Mouse (Mus musculus) lung, postnatal 14 days (tissue): ENCODE data around the gene Olfr845.

Experiments used
- DNase-seq: peaks from one replicate; pipeline ENCODE4 v3.0.0; 2021

Gene Olfr845

GRCm38 (mm10) chr9:19336157-19336556 lies at the start of gene Olfr845:
Olfr845 (plus strand) TSS chr9:19336457.
- DNase-seq = no peak

DNA sequence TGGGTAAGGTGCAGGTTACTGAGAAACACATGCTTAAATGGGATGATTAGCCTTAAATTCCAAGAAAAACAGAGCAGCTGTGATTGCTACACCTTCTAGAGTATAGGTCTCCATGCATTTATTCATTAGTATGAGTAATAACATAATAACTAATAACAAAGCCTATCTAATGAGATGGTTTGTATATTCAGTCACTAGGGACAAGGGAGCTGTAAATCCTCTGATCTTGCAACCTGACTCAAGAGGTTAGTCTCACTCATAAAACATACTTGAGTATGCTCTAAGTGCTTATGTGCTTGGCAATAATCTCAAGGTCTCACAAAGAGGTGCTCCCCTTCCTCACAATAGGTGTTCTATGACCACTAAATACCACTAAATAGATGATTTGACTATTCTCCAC lies 20.2 kb upstream of the Olfr845 start, which contains the start of gene Olfr844:
Gene Olfr844 (plus strand): TSS at position 301 of the 400 bp plus-strand sequence.
- DNase-seq = no peak

DNA sequence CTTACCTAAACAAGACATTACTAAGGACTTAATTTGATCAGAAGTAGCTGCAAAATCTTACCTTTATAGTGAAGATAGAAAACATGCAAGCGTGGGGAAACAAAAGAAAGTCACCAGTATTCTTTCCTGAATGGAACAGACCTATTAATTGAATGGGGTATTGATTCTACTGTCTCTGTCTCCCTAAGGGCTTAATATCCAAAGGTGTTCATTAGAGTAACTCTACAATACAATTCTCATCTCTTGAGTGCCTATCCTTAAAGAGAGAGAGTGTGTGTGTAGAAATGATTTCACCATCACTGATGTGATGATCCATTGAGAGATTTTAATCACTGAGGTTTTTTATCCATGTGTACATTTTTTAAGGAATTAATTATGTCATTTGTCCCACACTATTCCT lies 27.6 kb downstream of the Olfr845 start, which contains the start of gene Olfr846:
Gene Olfr846 (minus strand): TSS at position 101 of the 400 bp plus-strand sequence.
- DNase-seq = no peak

DNA sequence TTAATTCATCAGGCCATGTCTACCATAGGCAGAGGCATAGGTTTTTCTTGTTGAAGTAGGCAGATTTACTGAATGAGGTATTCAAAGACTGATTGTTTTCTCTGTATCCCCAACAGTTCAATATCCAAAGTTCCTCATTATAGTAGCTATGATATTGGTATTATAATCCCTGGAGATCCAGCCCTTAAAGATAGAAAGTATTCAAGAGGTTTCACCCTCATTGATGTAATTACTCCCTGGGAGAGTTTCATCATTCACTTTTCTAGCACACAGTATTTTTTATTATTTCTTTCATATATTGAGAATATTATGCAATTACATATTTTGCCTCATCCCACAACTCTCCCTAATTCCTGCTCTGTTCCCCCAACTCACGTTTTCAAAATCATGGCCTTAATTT lies 42.3 kb downstream of the Olfr845 start, which contains the start of gene Olfr847:
Gene Olfr847 (minus strand): TSS at position 101 of the 400 bp plus-strand sequence.
- DNase-seq = no peak
